Mouse (Mus musculus) heart, adult 2 months (tissue): ENCODE measurements around the gene Ddx42. TPM values are rescaled to one million over a fixed set of nuclear protein-coding genes. Genes with fewer than 3 reads are reported as not detected.
A peak's percentile ranks its signal among the peaks of the same experiment; 100 is the strongest.

Experiments used
- DNase-seq, 2 experiments: peaks; one replicate each; pipeline ENCODE4 v3.0.0; 2021
- H3K27ac ChIP-seq: fragments of 200-600 bp; 2 replicates; pipeline ENCODE4 v1.8.1; 2022
- H3K27me3 ChIP-seq: fragments of 200-500 bp; 2 replicates; pipeline ENCODE4 v1.6.1; 2012; ENCODE audit warnings: mild to moderate bottlenecking, low read length, inconsistent platforms, mixed read lengths; ENCODE audit not compliant: control insufficient read depth, insufficient read depth
- H3K36me3 ChIP-seq: fragments of 200-500 bp; 2 replicates; pipeline ENCODE4 v1.6.1; 2012; ENCODE audit warnings: low read length, inconsistent platforms; ENCODE audit not compliant: control insufficient read depth, insufficient read depth
- H3K4me1 ChIP-seq: fragments of 200-500 bp; 2 replicates; pipeline ENCODE4 v1.6.1; 2011; ENCODE audit warnings: low read length; ENCODE audit not compliant: control insufficient read depth, insufficient read depth
- H3K4me3 ChIP-seq: fragments of 200-600 bp; 2 replicates; pipeline ENCODE4 v1.8.1; 2022
- H3K79me2 ChIP-seq: fragments of 200-500 bp; replicated peaks from 2 replicates; pipeline ENCODE4 v1.6.1; 2012; ENCODE audit warnings: mild to moderate bottlenecking, inconsistent platforms, low read length, moderate library complexity, mixed read lengths; ENCODE audit not compliant: control insufficient read depth, insufficient read depth
- H3K9ac ChIP-seq: fragments of 200-500 bp; 2 replicates; pipeline ENCODE4 v1.6.1; 2012; ENCODE audit warnings: low read depth, mild to moderate bottlenecking, control low read depth, inconsistent platforms, low read length, mixed read lengths
- CTCF ChIP-seq: fragments of 200-600 bp; IDR thresholded peaks from 2 replicates; pipeline ENCODE4 v1.8.1; 2022; ENCODE audit warnings: antibody characterized with exemption, mild to moderate bottlenecking, moderate library complexity
- EP300 ChIP-seq: fragments of 200-500 bp; IDR thresholded peaks from 2 replicates; pipeline ENCODE4 v1.6.1; 2011; ENCODE audit warnings: low read depth, low read length, control low read depth; ENCODE audit not compliant: insufficient read depth
- POLR2A ChIP-seq: fragments of 200-500 bp; IDR thresholded peaks from 2 replicates; pipeline ENCODE4 v1.6.1; 2011; ENCODE audit warnings: mild to moderate bottlenecking, low read depth, low read length, control low read depth; ENCODE audit not compliant: insufficient read depth
- WGBS: fragments of 180-500 bp; shearing (Covaris S2); methylation state at CpG from one replicate; pipeline ENCODE4 v1.1.7; 2018; 5-methylcytosine and 5-hydroxymethylcytosine counted together
- intact Hi-C: fragments of 180-260 bp; cut with DNase I; formaldehyde crosslinking; loops from one replicate; pipeline ENCODE4 v1.15.1; 2025
- polyA plus RNA-seq: library from polyadenylated mRNA; depleted of rRNA; stranded (reverse); fragments of >200 nt; gene quantifications from 2 replicates; pipeline ENCODE4 v1.2.3, GENCODE M21; 2012
- total RNA-seq, 2 experiments: library from RNA; stranded (reverse); gene quantifications; 2 replicates each; pipeline ENCODE4 v1.2.3; 2021

The Ddx42 gene
- total and polyA plus RNA-seq, 3 experiments, result 6.0 to 27.5 (median 23.5) TPM

DNA sequence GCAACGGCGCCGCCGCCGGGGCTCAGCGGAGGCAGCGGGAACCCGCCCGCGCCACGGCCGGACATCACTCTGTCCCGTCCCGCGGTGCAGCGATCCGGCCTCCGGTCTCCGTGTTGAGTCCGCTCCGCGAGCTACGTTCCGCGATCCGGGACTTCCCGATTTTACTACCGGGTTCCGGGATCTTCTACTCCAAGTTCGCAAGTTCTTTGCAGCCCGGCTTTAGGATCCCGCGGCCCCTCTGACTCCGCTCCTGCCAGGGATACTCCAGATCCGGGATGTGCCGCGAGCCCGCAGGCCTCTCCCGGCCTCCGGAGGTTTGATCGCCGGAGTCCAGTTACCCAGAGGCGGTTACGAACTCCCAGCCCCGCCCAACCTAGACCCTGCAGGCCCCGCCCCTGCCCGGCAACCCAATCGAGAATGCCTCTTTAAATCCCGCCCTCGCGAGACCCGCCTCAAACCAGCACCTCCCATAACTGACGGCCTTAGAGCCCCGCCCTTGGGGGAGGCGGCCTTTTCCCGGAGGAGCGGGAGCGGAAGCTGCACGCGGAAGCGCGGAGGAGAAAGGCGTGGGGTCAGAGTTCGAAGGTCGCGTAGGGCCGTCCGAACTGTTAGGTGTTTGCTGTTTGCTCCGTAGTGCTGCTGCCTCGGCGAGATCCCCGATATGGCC is 56.1 kb downstream of the Ddx42 start, which contains the start of gene Smarcd2:
Gene Smarcd2, minus strand, starts transcription at position 329 of the 667 bp plus-strand sequence.
- under 1% methylated on average over 72 of the region's 72 CpGs for WGBS
- peak within 1 kb of the TSS; percentile 94 for H3K4me3 ChIP-seq
- H3K79me2 ChIP-seq, result no peaks in the 10 kb centered on the region; the same call in 1 of the 2 replicates
- H3K27me3 ChIP-seq, result no peaks in the 10 kb centered on the region
- 0 out of 2 replicates have a peak, but pooled peaks have one; percentile 31 for TF ChIP-seq EP300
- peak; percentile 91 for TF ChIP-seq POLR2A
- TF ChIP-seq CTCF, result no peak
- H3K36me3 ChIP-seq, result peaks cover 8% of the 10 kb centered on the region; the same call in 1 of the 2 replicates
- H3K27ac ChIP-seq, result peak within 1 kb of the TSS; percentile 97
- intact Hi-C loops, result loop anchor here (2.0 to 10.0 kb wide), 3 partner anchors 56 to 512 kb away; partner anchors contain the start of genes Ccdc47, Cep95, Ddx42 and Ddx5
- H3K4me1 ChIP-seq, result peaks cover 24% of the 10 kb centered on the region
- peak; percentile 99 to 100 for DNase-seq
- H3K9ac ChIP-seq, result peak within 1 kb of the TSS; percentile 98

DNA sequence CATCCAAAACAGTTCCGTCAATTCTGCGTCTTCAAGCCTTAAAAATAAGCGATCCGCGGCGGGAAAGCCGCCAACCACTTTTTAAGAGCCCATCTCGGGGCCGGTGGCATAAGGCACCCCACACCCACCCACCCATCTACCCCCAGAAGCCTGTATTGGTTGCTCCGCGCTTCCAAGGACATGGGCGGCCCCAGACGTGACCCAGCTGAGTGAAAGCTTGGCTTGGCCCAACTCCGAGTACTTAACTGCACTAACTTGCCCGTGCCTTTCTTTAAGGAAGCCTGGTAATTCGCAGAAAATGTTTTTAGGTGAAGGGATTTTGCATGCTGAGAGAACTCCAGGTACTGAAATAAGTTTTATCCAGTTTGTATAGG is 56.6 kb downstream of the Ddx42 start:
- TF ChIP-seq POLR2A (no peak), CTCF (no peak), EP300 (no peak)
- peak overlapping the region; percentile 87 for H3K27ac ChIP-seq
- peaks cover 8% of the 10 kb centered on the region; the same call in 1 of the 2 replicates for H3K36me3 ChIP-seq
- DNase-seq, result no peak
- intact Hi-C loops, result loop anchor here (2.0 to 10.0 kb wide), 3 partner anchors 56 to 512 kb away; partner anchors contain the start of genes Ccdc47, Cep95, Ddx42 and Ddx5
- peak overlapping the region; percentile 74 for H3K9ac ChIP-seq
- 10% methylated on average over 16 of the region's 16 CpGs for WGBS
- H3K79me2 ChIP-seq, result no peaks in the 10 kb centered on the region; the same call in 1 of the 2 replicates
- H3K4me3 ChIP-seq, result peak overlapping the region; percentile 94
- H3K4me1 ChIP-seq, result peaks cover 20% of the 10 kb centered on the region
- H3K27me3 ChIP-seq, result no peaks in the 10 kb centered on the region

DNA sequence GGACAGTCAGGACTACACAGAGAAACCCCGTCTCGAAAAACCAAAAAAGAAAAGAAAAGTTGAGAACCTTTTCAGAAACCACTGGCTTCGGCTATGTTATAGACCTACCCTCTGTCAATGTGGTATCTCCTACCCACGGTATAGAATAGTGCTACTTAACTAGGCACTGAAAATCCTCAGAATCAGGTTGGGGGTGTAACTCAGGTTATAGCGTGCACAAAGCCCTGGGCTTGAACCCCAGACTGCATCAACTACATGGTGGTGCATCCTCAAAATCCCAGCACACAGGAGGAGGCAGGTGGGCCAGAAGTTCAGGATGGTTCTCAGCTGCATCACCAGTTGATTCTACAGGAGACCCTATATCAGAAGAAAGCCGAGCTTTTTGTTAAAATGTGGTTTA is 57.1 kb downstream of the Ddx42 start:
- Histone ChIP-seq H3K4me3 (no peak overlapping the region), H3K9ac (no peak overlapping the region), H3K79me2 (no peaks in the 10 kb centered on the region; the same call in 1 of the 2 replicates), H3K27ac (no peak overlapping the region), H3K27me3 (no peaks in the 10 kb centered on the region), H3K4me1 (peaks cover 16% of the 10 kb centered on the region), H3K36me3 (peaks cover 6% of the 10 kb centered on the region; the same call in 1 of the 2 replicates)
- TF ChIP-seq POLR2A (no peak), EP300 (no peak)
- intact Hi-C loops, result loop anchor here (2.0 to 10.0 kb wide), 3 partner anchors 57 to 511 kb away; partner anchors contain the start of genes Ccdc47, Cep95, Ddx42 and Ddx5
- DNase-seq, result no peak
- WGBS, result 96% methylated on average over 6 of the region's 6 CpGs

DNA sequence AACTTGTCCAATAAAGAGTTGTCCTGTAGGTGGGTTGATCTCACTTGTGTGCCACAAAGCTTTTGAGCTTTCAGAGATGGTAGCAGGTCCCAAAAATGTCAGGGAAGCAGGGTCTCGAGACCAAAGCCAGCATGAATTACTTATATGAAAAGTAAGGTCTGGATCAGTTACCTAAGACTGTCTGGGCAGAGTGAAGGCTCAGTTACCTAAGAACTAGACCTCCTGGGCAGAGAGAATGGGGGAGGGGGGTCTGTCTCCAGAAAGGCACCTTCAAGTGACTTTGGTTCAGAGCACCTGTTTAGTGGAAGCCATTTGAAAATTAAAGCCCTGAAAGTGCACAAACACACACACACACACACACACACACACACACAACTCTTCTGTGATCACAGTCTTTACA is 57.6 kb downstream of the Ddx42 start:
- H3K27ac ChIP-seq, result no peak overlapping the region
- H3K27me3 ChIP-seq, result no peaks in the 10 kb centered on the region
- peaks cover 14% of the 10 kb centered on the region for H3K4me1 ChIP-seq
- 88% methylated on average over 1 of the region's 1 CpGs for WGBS
- intact Hi-C loops, result loop anchor here (5.0 to 10.0 kb wide), 2 partner anchors 338 to 510 kb away; partner anchors contain the start of genes Cep95, Ddx5 and Tex2
- no peak for DNase-seq
- peaks cover 3% of the 10 kb centered on the region; the same call in 1 of the 2 replicates for H3K36me3 ChIP-seq
- H3K79me2 ChIP-seq, result no peaks in the 10 kb centered on the region; the same call in 1 of the 2 replicates
- H3K4me3 ChIP-seq, result no peak overlapping the region
- no peak overlapping the region for H3K9ac ChIP-seq
- TF ChIP-seq EP300 (no peak), CTCF (no peak), POLR2A (no peak)

DNA sequence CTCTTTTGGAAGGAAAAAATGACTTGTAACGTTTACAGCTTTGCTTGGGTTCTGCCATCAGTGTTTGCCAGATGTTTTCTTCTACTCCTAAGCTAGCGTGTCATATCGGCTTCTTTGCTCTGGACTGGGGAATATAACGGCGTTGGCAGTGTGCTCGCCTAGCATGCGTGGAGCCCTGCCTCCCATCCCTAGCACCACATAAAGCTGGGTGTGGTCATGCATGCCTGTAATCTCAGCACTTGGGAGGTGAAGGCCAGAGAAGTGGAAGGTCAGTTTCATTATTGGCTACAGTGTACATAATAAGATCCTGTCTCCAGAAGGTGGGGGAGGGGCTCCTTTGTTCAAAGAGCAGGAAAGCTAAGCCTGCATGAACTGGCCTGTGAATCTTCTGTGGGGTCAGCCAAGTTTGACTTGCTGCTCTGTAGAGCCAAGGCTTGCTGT is 58.3 kb downstream of the Ddx42 start:
- no peak overlapping the region for H3K9ac ChIP-seq
- TF ChIP-seq POLR2A (no peak), CTCF (no peak), EP300 (no peak)
- H3K79me2 ChIP-seq, result no peaks in the 10 kb centered on the region; the same call in 1 of the 2 replicates
- WGBS, result 58% methylated on average over 7 of the region's 7 CpGs
- H3K27ac ChIP-seq, result no peak overlapping the region
- peaks cover 3% of the 10 kb centered on the region; the same call in 1 of the 2 replicates for H3K36me3 ChIP-seq
- H3K27me3 ChIP-seq, result no peaks in the 10 kb centered on the region
- H3K4me1 ChIP-seq, result peaks cover 13% of the 10 kb centered on the region
- no peak for DNase-seq
- intact Hi-C loops, result loop anchor here (5.0 to 10.0 kb wide), 2 partner anchors 337 to 510 kb away; partner anchors contain the start of genes Cep95, Ddx5 and Tex2
- H3K4me3 ChIP-seq, result no peak overlapping the region
